8 mouse cellular contexts compared by ENCODE assay signal in genomic region chr3:100685087-100685762, GRCm38 (mm10). TPM values are rescaled to one million over a fixed set of nuclear protein-coding genes. Genes with fewer than 3 reads are reported as not detected.
A peak's percentile ranks its signal among the peaks of the same experiment; 100 is the strongest.
DNase-seq lines count a peak whose midpoint lies in the region; ATAC-seq and TF ChIP-seq lines count a peak whose summit lies in the region.

Man1a2 (minus strand) TSS chr3:100685503.

- no peak for TF ChIP-seq EP300 in liver, postnatal 0 days (IDR thresholded peaks at IDR 0.05; ENCODE audit: low read depth)

- TF ChIP-seq POLR2A in testis, adult 2 months (IDR thresholded peaks at IDR 0.05; ENCODE audit: control insufficient read depth, low read depth, low read length): peak; percentile 70

- peak within 1 kb of the TSS; percentile 99 for H3K27ac ChIP-seq in forebrain, embryonic 10.5 days
- peak within 1 kb of the TSS; percentile 98 for H3K27ac ChIP-seq in heart, embryonic 15.5 days
- peak within 1 kb of the TSS; percentile 98 for H3K27ac ChIP-seq in liver, postnatal 0 days (ENCODE audit: low read depth)
- H3K27ac ChIP-seq in neural tube, embryonic 13.5 days (replicated peaks): peak within 1 kb of the TSS; percentile 97
- H3K27ac ChIP-seq in testis, adult 2 months (ENCODE audit: control insufficient read depth, insufficient read depth, low read depth, low read length): peak within 1 kb of the TSS; percentile 96

- H3K36me3 ChIP-seq in forebrain, embryonic 10.5 days (replicated peaks): no peaks in the 10 kb centered on the region
- no peaks in the 10 kb centered on the region for H3K36me3 ChIP-seq in heart, embryonic 15.5 days
- H3K36me3 ChIP-seq in liver, postnatal 0 days (replicated peaks; ENCODE audit: insufficient read depth, low read length): no peaks in the 10 kb centered on the region
- H3K36me3 ChIP-seq in neural tube, embryonic 13.5 days: no peaks in the 10 kb centered on the region
- no peaks in the 10 kb centered on the region for H3K36me3 ChIP-seq in testis, adult 2 months (ENCODE audit: control insufficient read depth, insufficient read depth, low read length)

- peak within 1 kb of the TSS; percentile 93 for H3K9ac ChIP-seq in heart, embryonic 15.5 days
- peak within 1 kb of the TSS; percentile 98 for H3K9ac ChIP-seq in liver, postnatal 0 days (replicated peaks)
- H3K9ac ChIP-seq in neural tube, embryonic 13.5 days: peak within 1 kb of the TSS; percentile 87

- peak; percentile 90 for ATAC-seq in heart, embryonic 15.5 days (replicated peaks; ENCODE audit: insufficient number of reproducible peaks, insufficient read depth, low FRiP score, low read depth)
- peak; percentile 88 for ATAC-seq in liver, postnatal 0 days
- peak; percentile 94 for ATAC-seq in neural tube, embryonic 13.5 days (ENCODE audit: low read depth)

- H3K27me3 ChIP-seq in forebrain, embryonic 10.5 days (ENCODE audit: poor library complexity, severe bottlenecking): no peaks in the 10 kb centered on the region
- no peaks in the 10 kb centered on the region for H3K27me3 ChIP-seq in heart, embryonic 15.5 days
- H3K27me3 ChIP-seq in liver, postnatal 0 days (ENCODE audit: insufficient read depth, low read length): no peaks in the 10 kb centered on the region
- H3K27me3 ChIP-seq in neural tube, embryonic 13.5 days: no peaks in the 10 kb centered on the region
- no peaks in the 10 kb centered on the region for H3K27me3 ChIP-seq in testis, adult 2 months (ENCODE audit: control insufficient read depth, insufficient read depth, low read length)

- H3K9me3 ChIP-seq in forebrain, embryonic 10.5 days: no peaks in the 10 kb centered on the region
- no peaks in the 10 kb centered on the region for H3K9me3 ChIP-seq in heart, embryonic 15.5 days (replicated peaks)
- H3K9me3 ChIP-seq in liver, postnatal 0 days (ENCODE audit: low read length): no peaks in the 10 kb centered on the region
- H3K9me3 ChIP-seq in neural tube, embryonic 13.5 days: no peaks in the 10 kb centered on the region

- peak; percentile 74 to 80 for DNase-seq in CD8-positive naive resting alpha-beta T cell, adult 2 months (ENCODE audit: low read depth in 2 of 2, low spot score in 2 of 2)
- DNase-seq in c-Kit-negative CD71-positive TER-119-positive erythroid progenitor cells, embryonic 14.5 days (ENCODE audit: low read depth, low spot score): peak; percentile 71
- peak; percentile 82 for DNase-seq in forebrain, embryonic 10.5 days (ENCODE audit: extremely low spot score, low spot score)
- peak; percentile 89 to 94 for DNase-seq in kidney, postnatal 25 days
- peak; percentile 92 for DNase-seq in liver, postnatal 0 days

- under 1% methylated on average over 89 of the region's 92 CpGs for WGBS in forebrain, embryonic 10.5 days
- under 1% methylated on average over 68 of the region's 92 CpGs for WGBS in heart, embryonic 15.5 days
- WGBS in liver, postnatal 0 days (ENCODE audit: insufficient replicate concordance): under 1% methylated on average over 67 of the region's 92 CpGs
- under 1% methylated on average over 75 of the region's 92 CpGs for WGBS in neural tube, embryonic 13.5 days

- H3K4me2 ChIP-seq in heart, embryonic 15.5 days: peak within 1 kb of the TSS; percentile 77
- peak within 1 kb of the TSS; percentile 83 for H3K4me2 ChIP-seq in liver, postnatal 0 days (ENCODE audit: low read depth, low read length)
- peak within 1 kb of the TSS; percentile 79 for H3K4me2 ChIP-seq in neural tube, embryonic 13.5 days

- TF ChIP-seq CTCF in liver, postnatal 0 days (IDR thresholded peaks at IDR 0.05; ENCODE audit: low read depth): no peak
- no peak for TF ChIP-seq CTCF in testis, adult 2 months (IDR thresholded peaks at IDR 0.05; ENCODE audit: control insufficient read depth, insufficient read depth, insufficient replicate concordance, low read depth, low read length)

- peaks cover 47% of the 10 kb centered on the region for H3K4me1 ChIP-seq in forebrain, embryonic 10.5 days
- H3K4me1 ChIP-seq in heart, embryonic 15.5 days (replicated peaks): peaks cover 20% of the 10 kb centered on the region
- peaks cover 21% of the 10 kb centered on the region for H3K4me1 ChIP-seq in liver, postnatal 0 days (ENCODE audit: insufficient read depth)
- peaks cover 41% of the 10 kb centered on the region for H3K4me1 ChIP-seq in neural tube, embryonic 13.5 days (replicated peaks)
- H3K4me1 ChIP-seq in testis, adult 2 months (ENCODE audit: control insufficient read depth, insufficient read depth, low read length): peaks cover 8% of the 10 kb centered on the region

- H3K4me3 ChIP-seq in forebrain, embryonic 10.5 days: peak within 1 kb of the TSS; percentile 89
- peak within 1 kb of the TSS; percentile 98 for H3K4me3 ChIP-seq in heart, embryonic 15.5 days
- H3K4me3 ChIP-seq in liver, postnatal 0 days (ENCODE audit: low read depth, low read length): peak within 1 kb of the TSS; percentile 95
- peak within 1 kb of the TSS; percentile 68 for H3K4me3 ChIP-seq in neural tube, embryonic 13.5 days
- peak within 1 kb of the TSS; percentile 92 for H3K4me3 ChIP-seq in testis, adult 2 months (ENCODE audit: control insufficient read depth, low read depth, low read length)

RNA-seq across cellular contexts. Expression of gene Man1a2, which starts in this region (rescaled TPM):
- polyA plus RNA-seq in forebrain, embryonic 10.5 days (2016; fragmentation: Nextera tagmentation; extraction: Ambion mirVana): 39.1 and 45.6 TPM in 2 replicates
- 51.2 and 53.1 TPM in 2 replicates for polyA plus RNA-seq in heart, embryonic 15.5 days (2015; fragmentation: Nextera tagmentation; extraction: Ambion mirVana)
- polyA plus RNA-seq in liver, postnatal 0 days (2015; fragmentation: Nextera tagmentation; extraction: Ambion mirVana): 37.7 and 40.4 TPM in 2 replicates
- polyA plus RNA-seq in neural tube, embryonic 13.5 days (2015; fragmentation: Nextera tagmentation; extraction: Ambion mirVana): 40.9 and 47.1 TPM in 2 replicates
- polyA plus RNA-seq in testis, adult 2 months (2012; rRNA removed): 9.8 and 12.0 TPM in 2 replicates

Comparison
In these comparisons a context has a peak if more than half of its experiments do, and no peak if none do; other contexts are left out.
1. Peak in every context shown above with its lines: DNase-seq, ATAC-seq, H3K4me3 ChIP-seq and H3K27ac ChIP-seq.